Mouse (Mus musculus) cerebellum, postnatal 36 days (tissue): ENCODE data around the gene Hdac5.
"Not testable (repeated sequence)": the region's sequence is repeated elsewhere in the genome, so short reads cannot be mapped to it uniquely, and the experiment has no call there.

Experiments
- DNase-seq, 2 experiments: peaks; one replicate each; pipeline ENCODE4 v3.0.0; 2021 to 2022; ENCODE audit warnings: mixed read lengths in 2 of 2

Gene Hdac5

DNA sequence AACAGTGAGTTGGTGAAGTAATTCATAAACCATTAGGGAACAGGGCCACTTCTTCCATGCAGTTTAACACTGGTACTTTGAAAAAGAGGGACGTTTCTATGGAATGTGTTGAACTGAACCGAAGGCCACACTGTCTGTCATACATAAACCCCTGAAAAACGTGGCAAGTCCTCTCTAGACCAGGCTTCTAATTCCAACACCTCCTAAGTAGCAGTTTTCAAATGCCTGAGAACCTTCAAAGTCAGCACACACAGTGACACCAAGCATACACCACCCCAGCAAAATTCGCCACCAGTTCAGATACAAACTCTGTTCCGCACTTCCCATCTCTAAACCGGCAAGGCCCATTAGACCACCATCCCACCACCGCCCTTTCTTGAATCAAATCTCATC lies 45.7 kb downstream of the Hdac5 start:
- DNase-seq, result no peak

DNA sequence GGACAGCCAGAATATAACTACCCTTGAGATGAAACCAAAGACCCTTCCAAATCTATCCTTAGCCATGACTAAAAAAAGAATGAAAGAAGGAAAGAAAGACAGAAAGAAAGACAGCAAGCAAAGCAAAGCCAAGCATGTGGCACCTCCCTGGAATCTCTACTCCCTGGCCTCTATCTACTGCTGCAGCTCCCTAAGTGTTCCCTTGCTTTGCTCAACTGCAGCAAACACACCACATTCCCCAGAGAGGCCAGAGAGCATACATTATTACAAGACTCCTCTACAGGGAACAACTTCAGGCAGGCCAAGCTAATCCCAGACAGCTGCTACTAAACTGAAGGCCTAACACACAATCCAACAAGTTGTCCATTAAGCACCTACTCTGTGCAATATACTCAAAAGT lies 50.1 kb downstream of the Hdac5 start:
- no peak for DNase-seq

DNA sequence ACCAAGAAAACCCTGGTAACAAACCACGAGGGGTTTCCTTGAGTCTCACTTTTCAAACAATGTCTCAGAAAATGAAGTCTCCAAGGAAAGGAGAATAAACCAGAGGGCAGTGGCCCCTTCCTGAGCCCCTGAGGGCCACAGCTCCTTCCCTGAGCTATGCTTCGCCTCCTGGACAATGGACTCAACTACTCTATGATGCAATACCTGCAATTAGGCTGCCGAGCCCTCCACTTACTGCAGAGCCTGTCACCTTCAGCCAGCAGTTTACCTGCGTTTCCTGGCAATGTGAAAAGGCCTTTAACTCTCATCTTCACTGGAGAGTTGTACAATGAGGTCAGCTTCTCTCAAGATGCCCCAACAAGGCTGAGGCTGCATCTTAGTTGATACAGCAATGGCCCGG lies 61.3 kb downstream of the Hdac5 start:
- DNase-seq, result no peak

DNA sequence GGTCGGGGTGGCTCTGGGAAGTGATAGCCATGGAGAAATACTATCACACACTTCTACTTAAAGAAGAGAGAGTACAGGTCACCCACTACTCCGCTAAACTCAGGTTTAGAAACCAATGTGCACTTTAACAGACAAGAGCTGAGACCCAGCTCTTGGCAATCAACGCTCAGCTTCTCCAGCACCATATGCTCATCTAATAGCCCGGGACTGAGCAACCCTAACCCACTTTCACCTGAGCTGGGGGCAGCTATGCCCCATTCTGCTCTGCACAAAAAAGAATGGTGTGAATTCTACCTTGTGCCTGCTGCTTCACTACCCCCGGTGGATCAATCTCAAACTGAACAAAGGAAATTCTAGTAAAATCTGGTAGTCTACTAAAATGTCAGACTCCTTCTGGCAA lies 62.4 kb downstream of the Hdac5 start:
- DNase-seq, result peak; percentile 32 to 35

DNA sequence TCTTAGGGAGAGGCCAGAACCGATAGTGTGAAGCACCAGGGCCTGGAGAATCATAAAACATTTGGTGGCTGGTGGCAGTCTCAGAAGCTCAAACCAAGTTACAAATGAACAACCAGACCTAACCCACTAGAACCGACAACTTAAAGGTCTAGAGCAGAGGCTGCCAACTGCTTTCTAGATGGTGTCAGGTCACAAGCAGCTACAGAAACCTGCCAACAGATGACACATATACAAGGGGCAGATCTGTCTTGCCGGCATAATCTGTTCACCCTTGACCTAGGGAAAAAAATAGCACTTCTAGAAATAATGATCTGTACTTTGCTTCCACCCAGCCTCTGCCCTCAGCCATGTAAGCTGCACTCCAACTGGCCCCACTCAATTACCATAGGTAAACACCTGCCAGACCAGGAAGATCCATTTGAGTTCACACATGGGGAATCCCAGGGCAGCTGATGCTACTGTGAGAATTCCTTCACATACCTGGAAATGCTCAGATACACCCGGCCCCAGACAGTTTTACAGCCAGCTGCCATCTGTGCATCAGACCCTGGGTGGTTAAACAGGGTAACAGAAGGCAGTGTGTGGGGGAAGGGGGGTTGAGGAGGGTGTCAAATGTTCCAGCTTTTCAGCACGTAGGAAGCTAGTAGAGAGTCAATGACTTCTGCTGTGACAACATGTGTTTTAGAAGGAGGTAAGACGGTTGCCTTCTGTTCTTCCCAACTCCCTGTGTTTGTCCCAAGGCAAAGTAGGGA lies 63.8 kb downstream of the Hdac5 start:
- peak; percentile 53 to 71 for DNase-seq

DNA sequence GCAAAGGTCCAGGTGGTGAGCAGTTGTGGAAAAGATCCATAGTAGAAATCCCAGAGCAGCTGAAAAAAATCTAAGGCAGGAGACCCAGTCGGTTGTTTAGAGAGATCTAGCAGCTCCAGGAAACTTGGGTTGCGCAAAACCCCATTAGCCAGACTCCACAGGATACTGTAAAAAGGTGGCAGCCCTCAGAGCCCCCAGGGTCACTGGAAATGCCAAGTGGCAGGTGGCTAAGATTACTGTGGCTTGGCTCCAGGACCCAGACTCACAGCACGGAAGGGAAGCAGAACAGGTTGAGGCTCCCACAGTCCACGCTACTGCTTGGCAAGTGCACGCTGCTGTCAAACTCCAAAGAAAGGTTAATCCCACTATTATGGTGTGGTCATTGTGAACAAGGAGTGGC lies 70.2 kb downstream of the Hdac5 start:
- peak; percentile 80 to 84 for DNase-seq

DNA sequence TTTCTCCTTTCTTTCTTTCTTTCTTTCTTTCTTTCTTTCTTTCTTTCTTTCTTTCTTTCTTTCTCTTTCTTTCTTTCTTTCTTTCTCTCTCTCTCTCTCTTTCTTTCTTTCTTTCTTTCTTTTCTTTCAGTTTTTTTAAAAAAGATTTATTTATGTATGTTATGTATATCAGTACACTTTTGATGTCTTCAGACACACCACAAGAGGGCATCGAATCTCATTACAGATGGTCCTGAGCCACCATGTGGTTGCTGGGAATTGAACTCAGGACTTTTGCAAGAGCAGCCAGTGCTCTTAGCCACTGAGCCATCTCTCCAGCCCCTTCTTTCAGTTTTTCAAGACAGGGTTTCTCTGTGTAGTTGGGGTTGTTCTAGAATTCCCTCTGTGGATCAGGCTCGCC lies 71.9 kb downstream of the Hdac5 start:
- not testable (repeated sequence) for DNase-seq

DNA sequence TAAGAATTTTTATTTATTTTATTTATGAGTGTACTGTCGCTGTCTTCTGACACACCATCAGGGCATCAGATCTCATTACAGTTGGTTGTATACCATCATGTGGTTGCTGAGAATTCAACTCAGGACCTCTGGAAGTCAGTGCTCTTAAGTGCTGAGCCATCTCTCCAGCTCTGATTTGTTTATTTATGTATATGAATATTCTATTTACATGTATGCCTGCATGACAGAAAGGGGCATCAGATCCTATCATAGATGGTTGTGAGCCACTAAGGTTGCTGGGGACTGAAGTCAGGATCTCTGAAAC lies 73.2 kb downstream of the Hdac5 start:
- DNase-seq, result no peak

DNA sequence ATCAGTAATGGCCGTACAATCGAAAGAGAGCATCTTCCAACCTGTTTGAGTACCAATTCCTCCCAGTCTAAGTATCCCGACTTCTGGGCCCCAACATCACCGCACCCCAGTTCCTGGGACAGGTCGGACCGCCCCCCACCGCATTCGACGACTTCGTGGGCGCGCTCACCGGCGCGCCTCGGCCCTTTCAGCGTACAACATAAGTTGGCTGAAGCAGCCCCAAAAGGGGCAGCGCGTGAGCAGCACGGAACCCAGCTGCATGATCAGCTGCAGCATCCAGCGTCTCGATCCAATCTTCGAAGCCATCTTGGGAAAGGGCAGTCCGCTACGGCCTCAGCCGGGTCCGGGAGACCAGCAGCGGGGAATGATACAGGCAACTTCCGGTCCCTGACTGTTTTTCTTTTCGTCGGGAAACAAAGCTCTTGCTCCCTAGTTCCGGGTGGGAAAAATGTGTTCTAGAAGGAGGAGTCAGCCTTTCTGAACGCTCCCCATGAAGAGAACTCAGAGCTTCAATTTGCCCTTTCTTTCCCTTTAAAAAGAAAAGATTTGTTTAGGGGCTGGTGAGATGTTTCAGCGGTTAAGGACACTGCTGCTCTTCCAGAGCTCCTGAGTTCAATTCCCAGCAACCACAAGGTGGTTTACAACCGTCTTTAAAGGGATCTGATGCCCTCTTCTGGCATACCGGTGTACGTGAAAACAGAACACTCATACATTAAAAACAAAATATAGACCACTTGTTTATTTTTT lies 73.8 kb downstream of the Hdac5 start, which contains the start of gene Tmem101:
Gene Tmem101 (minus strand): TSS at position 366 of the 747 bp plus-strand sequence.
- peak; percentile 87 to 90 for DNase-seq

DNA sequence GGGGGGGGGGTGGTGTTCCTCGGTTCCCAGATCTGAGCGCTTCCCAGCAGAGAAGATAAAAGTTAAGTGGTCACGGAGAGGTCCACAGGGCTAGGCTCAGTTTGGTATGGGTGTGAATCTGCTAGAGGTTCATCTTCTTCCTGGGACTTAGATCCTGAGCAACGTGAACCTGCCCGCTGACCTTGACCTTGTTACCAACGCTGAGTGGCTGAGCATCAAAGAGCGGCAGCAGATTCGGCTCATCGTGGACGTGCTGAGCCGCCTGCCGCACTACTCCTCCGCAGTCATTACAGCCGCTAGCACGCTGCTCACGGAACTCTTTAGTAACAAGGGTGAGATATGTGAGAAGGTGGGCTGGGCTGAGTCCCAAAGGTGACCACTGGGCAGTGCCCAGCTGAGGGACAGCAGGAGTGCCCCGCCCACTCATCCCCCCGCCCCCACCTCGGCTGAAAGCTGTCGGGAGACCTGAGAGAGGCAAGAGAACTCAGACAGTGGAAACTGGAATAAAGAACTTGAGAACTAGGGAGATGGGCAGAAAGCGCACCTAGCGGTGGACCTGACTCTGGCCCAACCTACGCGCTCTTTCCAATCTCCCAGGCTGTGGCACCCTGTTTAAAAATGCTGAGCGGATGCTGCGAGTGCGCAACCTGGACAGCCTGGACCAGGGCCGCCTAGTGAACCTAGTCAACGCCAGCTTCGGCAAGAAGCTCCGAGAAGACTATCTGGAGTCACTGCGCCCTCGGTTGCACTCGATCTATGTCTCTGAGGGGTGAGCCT lies 82.6 kb downstream of the Hdac5 start:
- DNase-seq, result no peak

DNA sequence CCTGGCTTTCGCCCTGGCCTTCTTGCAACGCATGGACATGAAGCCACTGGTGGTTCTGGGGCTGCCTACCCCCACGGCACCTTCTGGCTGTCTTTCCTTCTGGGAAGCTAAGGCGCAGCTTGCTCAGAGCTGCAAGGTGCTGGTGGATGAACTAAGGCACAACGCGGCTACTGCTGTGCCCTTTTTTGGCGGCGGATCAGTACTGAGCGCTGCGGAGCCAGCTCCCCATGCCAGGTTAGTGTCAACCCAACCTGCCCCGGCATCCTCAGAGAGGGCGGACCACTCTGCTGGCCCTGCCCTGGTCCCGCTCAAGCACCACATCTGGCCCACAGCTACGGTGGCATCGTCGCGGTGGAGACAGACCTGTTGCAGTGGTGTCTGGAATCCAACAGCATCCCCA lies 83.4 kb downstream of the Hdac5 start:
- no peak for DNase-seq

DNA sequence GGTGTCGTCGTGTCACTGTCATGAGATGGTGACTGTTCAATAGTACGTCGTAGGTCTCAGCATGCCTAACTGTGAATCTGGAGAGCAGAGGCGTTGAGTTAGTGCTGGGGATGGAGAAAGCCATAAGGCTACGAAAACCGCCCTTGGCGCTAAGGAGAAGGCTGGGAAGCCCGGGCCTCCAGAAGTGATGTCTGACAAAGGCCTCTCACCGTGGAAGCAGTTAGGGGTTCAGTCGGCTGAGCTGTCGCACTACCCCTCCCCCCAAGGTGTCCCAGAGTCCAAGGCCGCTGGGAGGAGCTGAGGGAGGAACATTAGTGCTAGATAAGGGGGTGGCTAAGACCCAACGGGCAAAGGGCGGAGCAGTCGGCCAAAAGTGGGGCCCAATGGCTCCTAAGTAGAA lies 84.0 kb downstream of the Hdac5 start:
- DNase-seq, result no peak

DNA sequence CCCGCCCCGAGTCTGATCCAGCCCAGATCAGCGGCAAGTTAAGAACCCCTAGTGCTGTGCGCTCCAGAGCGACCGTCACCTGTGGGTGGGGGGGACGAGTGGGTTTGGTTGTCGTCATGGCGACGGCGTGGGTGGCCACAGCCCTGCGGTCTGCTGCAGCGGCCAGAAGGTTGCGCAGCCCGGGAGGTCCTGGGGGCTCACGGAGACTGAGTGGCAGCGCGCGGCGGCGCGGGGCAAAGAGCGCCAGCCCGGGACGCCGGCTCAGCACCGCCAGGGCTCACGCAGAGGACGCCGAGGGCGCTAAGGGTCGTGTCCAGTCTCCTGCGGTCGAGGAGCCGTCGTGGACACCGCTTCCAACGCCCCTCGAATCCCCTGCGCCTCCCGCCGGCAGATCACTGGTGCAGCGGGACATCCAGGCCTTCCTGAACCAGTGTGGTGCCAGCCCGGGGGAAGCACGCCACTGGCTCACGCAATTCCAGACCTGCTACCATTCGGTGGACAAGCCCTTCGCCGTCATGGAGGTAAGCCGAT lies 84.4 kb downstream of the Hdac5 start, which contains the start of gene Nags:
Gene Nags (plus strand): TSS at position 43 of the 531 bp plus-strand sequence.
- no peak for DNase-seq

DNA sequence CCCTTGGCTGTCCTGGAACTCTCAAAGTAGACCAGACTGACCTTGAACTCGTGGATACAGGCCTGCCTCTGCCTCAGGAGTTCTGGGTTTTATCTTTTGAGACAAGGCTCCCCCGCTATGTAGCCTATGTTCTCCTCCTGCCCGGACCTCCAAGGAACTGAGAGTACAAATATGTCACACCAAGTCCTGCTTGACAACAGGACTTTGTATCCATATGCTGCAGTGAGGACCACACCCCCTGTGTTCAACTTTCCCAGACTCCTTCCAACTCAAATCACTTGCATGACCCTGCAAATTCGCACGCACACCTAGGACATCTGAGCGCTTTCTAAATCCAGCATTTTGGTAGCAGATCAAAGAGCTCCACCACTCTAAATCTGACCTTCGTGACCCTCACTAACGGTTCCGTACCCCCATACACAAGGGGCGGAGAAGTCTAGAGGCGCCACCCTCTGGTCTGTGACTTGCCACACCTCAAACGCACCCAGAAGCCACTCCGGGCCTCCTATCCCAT lies 85.0 kb downstream of the Hdac5 start:
- no peak for DNase-seq
